Mouse (Mus musculus): ENCODE data around the gene Psmb7. TPM values are rescaled to one million over a fixed set of nuclear protein-coding genes. Genes with fewer than 3 reads are reported as not detected.

Psmb7 gene
- total and polyA plus RNA-seq, 2 experiments: 99.4 to 219 TPM

GRCm38 (mm10) chr2:38683083-38683482, 39.2 kb upstream of the Psmb7 start:
- Histone ChIP-seq H3K36me3 (ENCODE audit: control insufficient read depth, insufficient read depth, low read length) (no peaks in the 10 kb centered on the region), H3K79me2 (ENCODE audit: control insufficient read depth, insufficient read depth, low read length) (no peaks in the 10 kb centered on the region), H3K9ac (ENCODE audit: low read depth, low read length) (no peak overlapping the region), H3K27ac (replicated peaks; ENCODE audit: insufficient read depth, low read depth, low read length) (no peak overlapping the region), H3K27me3 (ENCODE audit: control insufficient read depth, insufficient read depth, low read length) (no peaks in the 10 kb centered on the region), H3K4me3 (ENCODE audit: insufficient read depth, low read depth, low read length) (no peak overlapping the region), H3K4me1 (ENCODE audit: control insufficient read depth, insufficient read depth, low read length) (no peaks in the 10 kb centered on the region)
- TF ChIP-seq POLR2A (IDR thresholded peaks at IDR 0.05; ENCODE audit: extremely low read depth, insufficient read depth, low read length) (no peak), CTCF (IDR thresholded peaks at IDR 0.05; ENCODE audit: low read depth, low read length) (no peak)
- WGBS: 79% methylated on average over 5 of the region's 5 CpGs
- DNase-seq (ENCODE audit: extremely low read depth, low read depth, low spot score): no peak

DNA sequence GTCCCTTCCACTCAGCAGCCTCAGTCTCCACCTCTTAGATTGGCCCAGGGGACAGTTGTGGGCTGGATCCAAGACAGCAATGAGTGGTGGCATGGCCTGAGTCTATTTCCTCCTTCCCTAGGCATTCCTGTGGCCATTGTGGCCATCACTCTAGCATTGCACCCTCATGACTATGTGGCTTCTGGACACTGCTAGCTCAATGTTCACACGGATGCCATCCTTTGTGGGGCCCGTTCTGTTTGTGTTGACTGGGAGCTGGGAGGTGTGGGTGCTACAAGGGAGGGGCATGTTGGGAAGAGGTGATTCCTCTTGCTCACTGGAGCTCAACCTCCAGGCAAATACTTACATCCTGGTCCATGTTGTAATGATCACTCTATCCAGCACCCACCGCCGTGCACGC, 38.3 kb upstream of the Psmb7 start:
- H3K36me3 ChIP-seq (ENCODE audit: control insufficient read depth, insufficient read depth, low read length): no peaks in the 10 kb centered on the region
- no peak overlapping the region for H3K9ac ChIP-seq (ENCODE audit: low read depth, low read length)
- 95% methylated on average over 5 of the region's 5 CpGs for WGBS
- H3K4me1 ChIP-seq (ENCODE audit: control insufficient read depth, insufficient read depth, low read length): no peaks in the 10 kb centered on the region
- no peak for TF ChIP-seq CTCF (IDR thresholded peaks at IDR 0.05; ENCODE audit: low read depth, low read length)
- no peak for TF ChIP-seq POLR2A (IDR thresholded peaks at IDR 0.05; ENCODE audit: extremely low read depth, insufficient read depth, low read length)
- H3K79me2 ChIP-seq (ENCODE audit: control insufficient read depth, insufficient read depth, low read length): no peaks in the 10 kb centered on the region
- no peak overlapping the region for H3K27ac ChIP-seq (replicated peaks; ENCODE audit: insufficient read depth, low read depth, low read length)
- no peak for DNase-seq (ENCODE audit: extremely low read depth, low read depth, low spot score)
- H3K4me3 ChIP-seq (ENCODE audit: insufficient read depth, low read depth, low read length): no peak overlapping the region
- H3K27me3 ChIP-seq (ENCODE audit: control insufficient read depth, insufficient read depth, low read length): no peaks in the 10 kb centered on the region

DNA sequence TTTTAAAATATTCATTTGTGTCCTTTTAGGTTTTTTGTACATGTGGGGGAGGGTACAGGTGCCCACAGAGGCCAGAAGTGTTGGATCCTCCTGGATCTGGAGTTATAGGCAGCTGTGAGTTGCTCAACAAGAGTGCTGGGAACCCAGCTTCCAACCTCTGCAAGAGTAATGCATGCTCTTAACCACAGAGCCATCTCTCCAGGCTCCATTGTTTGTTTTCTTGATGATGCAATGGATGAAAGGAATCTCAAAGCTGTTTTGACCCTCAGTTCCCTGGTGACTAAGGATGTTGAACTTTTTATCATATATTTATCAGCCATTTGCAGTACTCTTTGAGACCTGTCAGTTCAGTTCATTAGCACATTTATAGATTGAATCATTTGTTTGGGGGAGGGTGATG, 35.1 kb upstream of the Psmb7 start:
- H3K79me2 ChIP-seq (ENCODE audit: control insufficient read depth, insufficient read depth, low read length): no peaks in the 10 kb centered on the region
- TF ChIP-seq POLR2A (IDR thresholded peaks at IDR 0.05; ENCODE audit: extremely low read depth, insufficient read depth, low read length) (no peak), CTCF (IDR thresholded peaks at IDR 0.05; ENCODE audit: low read depth, low read length) (no peak)
- H3K27me3 ChIP-seq (ENCODE audit: control insufficient read depth, insufficient read depth, low read length): no peaks in the 10 kb centered on the region
- no peak overlapping the region for H3K27ac ChIP-seq (replicated peaks; ENCODE audit: insufficient read depth, low read depth, low read length)
- no peak overlapping the region for H3K9ac ChIP-seq (ENCODE audit: low read depth, low read length)
- H3K36me3 ChIP-seq (ENCODE audit: control insufficient read depth, insufficient read depth, low read length): no peaks in the 10 kb centered on the region
- no peaks in the 10 kb centered on the region for H3K4me1 ChIP-seq (ENCODE audit: control insufficient read depth, insufficient read depth, low read length)
- no peak for DNase-seq (ENCODE audit: extremely low read depth, low read depth, low spot score)
- no peak overlapping the region for H3K4me3 ChIP-seq (ENCODE audit: insufficient read depth, low read depth, low read length)

DNA sequence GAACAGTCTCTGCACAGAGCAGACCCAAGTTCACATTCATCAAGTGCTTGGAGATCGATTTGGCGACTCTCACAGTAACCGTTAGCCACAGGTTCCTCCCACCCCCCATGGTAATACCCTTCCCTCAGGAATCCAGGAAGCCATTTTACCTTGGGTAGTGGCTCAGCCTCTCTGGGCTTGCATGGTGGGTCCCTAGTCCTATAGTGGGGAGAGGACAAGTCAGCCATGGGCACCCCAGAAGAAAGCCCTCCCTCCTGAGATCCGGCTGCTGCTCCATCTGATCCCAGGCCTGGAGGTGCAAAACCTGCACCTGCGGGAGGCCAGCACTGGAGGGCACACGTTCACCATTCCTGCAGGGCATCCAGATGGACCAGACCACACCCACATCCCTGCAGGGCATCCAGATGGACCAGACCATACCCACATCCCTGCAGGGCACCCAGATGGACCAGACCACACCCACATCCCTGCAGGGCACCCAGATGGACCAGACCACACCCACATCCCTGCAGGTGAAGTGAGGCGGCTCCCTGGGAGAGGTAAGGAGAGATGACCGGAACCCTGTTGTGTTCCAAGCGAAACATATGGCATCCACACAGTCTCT, 31.6 kb upstream of the Psmb7 start:
- H3K27ac ChIP-seq (replicated peaks; ENCODE audit: insufficient read depth, low read depth, low read length): no peak overlapping the region
- H3K79me2 ChIP-seq (ENCODE audit: control insufficient read depth, insufficient read depth, low read length): no peaks in the 10 kb centered on the region
- no peaks in the 10 kb centered on the region for H3K4me1 ChIP-seq (ENCODE audit: control insufficient read depth, insufficient read depth, low read length)
- no peak for DNase-seq (ENCODE audit: extremely low read depth, low read depth, low spot score)
- TF ChIP-seq POLR2A (IDR thresholded peaks at IDR 0.05; ENCODE audit: extremely low read depth, insufficient read depth, low read length) (no peak), CTCF (IDR thresholded peaks at IDR 0.05; ENCODE audit: low read depth, low read length) (peak; percentile 58)
- no peaks in the 10 kb centered on the region for H3K36me3 ChIP-seq (ENCODE audit: control insufficient read depth, insufficient read depth, low read length)
- H3K9ac ChIP-seq (ENCODE audit: low read depth, low read length): no peak overlapping the region
- no peak overlapping the region for H3K4me3 ChIP-seq (ENCODE audit: insufficient read depth, low read depth, low read length)
- no peaks in the 10 kb centered on the region; the same call in 1 of the 2 replicates for H3K27me3 ChIP-seq (ENCODE audit: control insufficient read depth, insufficient read depth, low read length)
- 62% methylated on average over 9 of the region's 9 CpGs for WGBS

GRCm38 (mm10) chr2:38672496-38672895, 28.6 kb upstream of the Psmb7 start:
- no peak for DNase-seq (ENCODE audit: extremely low read depth, low read depth, low spot score)
- Histone ChIP-seq H3K36me3 (ENCODE audit: control insufficient read depth, insufficient read depth, low read length) (no peaks in the 10 kb centered on the region), H3K27ac (replicated peaks; ENCODE audit: insufficient read depth, low read depth, low read length) (no peak overlapping the region), H3K4me3 (ENCODE audit: insufficient read depth, low read depth, low read length) (no peak overlapping the region), H3K79me2 (ENCODE audit: control insufficient read depth, insufficient read depth, low read length) (no peaks in the 10 kb centered on the region), H3K27me3 (ENCODE audit: control insufficient read depth, insufficient read depth, low read length) (no peaks in the 10 kb centered on the region; the same call in 1 of the 2 replicates), H3K9ac (ENCODE audit: low read depth, low read length) (no peak overlapping the region), H3K4me1 (ENCODE audit: control insufficient read depth, insufficient read depth, low read length) (no peaks in the 10 kb centered on the region)
- TF ChIP-seq POLR2A (IDR thresholded peaks at IDR 0.05; ENCODE audit: extremely low read depth, insufficient read depth, low read length): no peak
- TF ChIP-seq CTCF (IDR thresholded peaks at IDR 0.05; ENCODE audit: low read depth, low read length): no peak
- WGBS: 65% methylated on average over 11 of the region's 11 CpGs

DNA sequence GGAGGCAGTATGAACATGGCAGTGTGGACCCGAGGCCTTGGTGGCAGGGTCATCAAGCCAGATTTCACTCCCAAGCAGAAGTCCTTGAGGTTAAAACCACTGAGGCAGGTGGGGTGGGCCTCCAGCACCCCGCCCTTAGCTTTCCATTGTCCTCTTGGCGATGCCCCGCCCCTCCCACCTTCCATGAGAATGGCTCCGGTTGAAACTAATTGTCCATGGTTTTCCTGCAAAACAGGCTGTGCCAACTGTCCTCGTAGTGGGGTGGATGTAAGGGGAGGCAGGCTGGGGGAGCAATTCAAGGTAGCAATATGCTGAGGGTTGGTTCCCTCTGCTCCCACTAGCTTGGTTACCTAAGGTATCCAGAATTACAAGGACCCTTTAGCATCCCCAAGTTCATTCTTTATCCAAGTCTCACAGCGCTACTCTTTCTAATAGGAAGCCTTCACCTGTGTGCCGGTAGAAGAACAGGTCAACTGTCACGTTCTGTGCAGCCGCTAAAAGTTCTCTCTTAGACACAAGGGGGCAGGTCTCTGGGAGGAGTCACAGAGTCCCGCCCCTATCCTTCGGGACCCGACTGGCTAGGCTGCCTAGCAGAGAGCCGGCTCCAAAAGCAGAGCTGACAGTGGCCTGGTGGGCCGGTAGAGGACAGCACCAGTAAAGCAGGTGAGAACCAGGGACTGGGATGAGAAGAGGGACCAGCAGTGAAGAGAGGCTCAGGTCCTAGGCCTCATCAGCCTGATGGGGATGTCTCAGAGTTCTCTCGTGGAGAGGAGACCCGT, 25.1 kb upstream of the Psmb7 start:
- no peaks in the 10 kb centered on the region for H3K79me2 ChIP-seq (ENCODE audit: control insufficient read depth, insufficient read depth, low read length)
- no peak overlapping the region for H3K9ac ChIP-seq (ENCODE audit: low read depth, low read length)
- H3K27me3 ChIP-seq (ENCODE audit: control insufficient read depth, insufficient read depth, low read length): no peaks in the 10 kb centered on the region; the same call in 1 of the 2 replicates
- no peak overlapping the region for H3K4me3 ChIP-seq (ENCODE audit: insufficient read depth, low read depth, low read length)
- H3K27ac ChIP-seq (replicated peaks; ENCODE audit: insufficient read depth, low read depth, low read length): no peak overlapping the region
- H3K36me3 ChIP-seq (ENCODE audit: control insufficient read depth, insufficient read depth, low read length): no peaks in the 10 kb centered on the region
- DNase-seq (ENCODE audit: extremely low read depth, low read depth, low spot score): peak; percentile 53
- no peaks in the 10 kb centered on the region for H3K4me1 ChIP-seq (ENCODE audit: control insufficient read depth, insufficient read depth, low read length)
- WGBS: 19% methylated on average over 17 of the region's 17 CpGs
- TF ChIP-seq POLR2A (IDR thresholded peaks at IDR 0.05; ENCODE audit: extremely low read depth, insufficient read depth, low read length): no peak
- TF ChIP-seq CTCF (IDR thresholded peaks at IDR 0.05; ENCODE audit: low read depth, low read length): peak; percentile 29; the same call in 1 of the 2 replicates
